Mouse (Mus musculus): Measurements from ENCODE around the gene Wdr95. TPM values are rescaled to one million over a fixed set of nuclear protein-coding genes. Genes with fewer than 3 reads are reported as not detected.

The Wdr95 gene
- polyA plus RNA-seq, 1 experiment from 2014 or later, result not detected

GRCm38 (mm10) chr5:149642783-149643509, 114.5 kb downstream of the Wdr95 start:
- Histone ChIP-seq H3K36me3 (replicated peaks) (no peaks in the 10 kb centered on the region), H3K9me3 (no peaks in the 10 kb centered on the region), H3K27ac (replicated peaks) (no peak overlapping the region), H3K27me3 (replicated peaks; ENCODE audit: low read depth, poor library complexity, severe bottlenecking) (no peaks in the 10 kb centered on the region), H3K4me1 (peaks cover 7% of the 10 kb centered on the region; the same call in 1 of the 2 replicates), H3K4me3 (no peak overlapping the region)
- DNase-seq (ENCODE audit: low spot score), result no peak
- WGBS, result 85% methylated on average over 11 of the region's 11 CpGs

- Histone ChIP-seq H3K27ac (replicated peaks) (no peak overlapping the region; the same call in 1 of the 2 replicates), H3K4me1 (peaks cover 7% of the 10 kb centered on the region), H3K27me3 (replicated peaks; ENCODE audit: low read depth, poor library complexity, severe bottlenecking) (no peaks in the 10 kb centered on the region), H3K36me3 (replicated peaks) (no peaks in the 10 kb centered on the region), H3K4me3 (no peak overlapping the region), H3K9me3 (no peaks in the 10 kb centered on the region)
- WGBS, result 74% methylated on average over 8 of the region's 8 CpGs
- DNase-seq (ENCODE audit: low spot score), result no peak
Observed at GRCm38 (mm10) chr5:149647367-149648115, 119.1 kb downstream of the Wdr95 start.

- Histone ChIP-seq H3K4me3 (no peak overlapping the region), H3K27me3 (replicated peaks; ENCODE audit: low read depth, poor library complexity, severe bottlenecking) (no peaks in the 10 kb centered on the region), H3K36me3 (replicated peaks) (no peaks in the 10 kb centered on the region), H3K27ac (replicated peaks) (no peak overlapping the region; the same call in 1 of the 2 replicates), H3K4me1 (peaks cover 6% of the 10 kb centered on the region), H3K9me3 (no peaks in the 10 kb centered on the region)
- WGBS, result 72% methylated on average over 4 of the region's 4 CpGs
- DNase-seq (ENCODE audit: low spot score), result no peak
Observed at GRCm38 (mm10) chr5:149648196-149648595, 119.7 kb downstream of the Wdr95 start.

GRCm38 (mm10) chr5:149648895-149649406, 120.5 kb downstream of the Wdr95 start:
- H3K4me1 ChIP-seq, result peaks cover 6% of the 10 kb centered on the region
- WGBS, result 74% methylated on average over 6 of the region's 6 CpGs
- H3K27ac ChIP-seq (replicated peaks), result no peak overlapping the region
- H3K36me3 ChIP-seq (replicated peaks), result no peaks in the 10 kb centered on the region
- no peaks in the 10 kb centered on the region for H3K9me3 ChIP-seq
- no peak overlapping the region for H3K4me3 ChIP-seq
- no peaks in the 10 kb centered on the region for H3K27me3 ChIP-seq (replicated peaks; ENCODE audit: low read depth, poor library complexity, severe bottlenecking)
- no peak for DNase-seq (ENCODE audit: low spot score)

- WGBS, result 88% methylated on average over 14 of the region's 14 CpGs
Observed at GRCm38 (mm10) chr5:149649499-149650178, 121.2 kb downstream of the Wdr95 start.

GRCm38 (mm10) chr5:149650179-149650553, 121.7 kb downstream of the Wdr95 start:
- H3K4me3 ChIP-seq, result no peak overlapping the region
- no peak for DNase-seq (ENCODE audit: low spot score)
- peaks cover 6% of the 10 kb centered on the region for H3K4me1 ChIP-seq
- H3K36me3 ChIP-seq (replicated peaks), result no peaks in the 10 kb centered on the region
- H3K27ac ChIP-seq (replicated peaks), result peak overlapping the region; percentile 40
- 69% methylated on average over 4 of the region's 4 CpGs for WGBS
- H3K27me3 ChIP-seq (replicated peaks; ENCODE audit: low read depth, poor library complexity, severe bottlenecking), result no peaks in the 10 kb centered on the region
- H3K9me3 ChIP-seq, result no peaks in the 10 kb centered on the region

More at GRCm38 (mm10) chr5:149649499-149650178, 121.2 kb downstream of the Wdr95 start:
- Histone ChIP-seq H3K27me3 (replicated peaks; ENCODE audit: low read depth, poor library complexity, severe bottlenecking) (no peaks in the 10 kb centered on the region), H3K36me3 (replicated peaks) (no peaks in the 10 kb centered on the region), H3K4me3 (no peak overlapping the region), H3K27ac (replicated peaks) (peak overlapping the region; percentile 40), H3K4me1 (peaks cover 6% of the 10 kb centered on the region), H3K9me3 (no peaks in the 10 kb centered on the region)
- DNase-seq (ENCODE audit: low spot score), result no peak

- Histone ChIP-seq H3K4me1 (0 out of 2 replicates have a peak, but pooled peaks cover 2% of the 10 kb centered on the region), H3K9me3 (no peaks in the 10 kb centered on the region), H3K27me3 (replicated peaks; ENCODE audit: low read depth, poor library complexity, severe bottlenecking) (no peaks in the 10 kb centered on the region), H3K36me3 (replicated peaks) (no peaks in the 10 kb centered on the region), H3K27ac (replicated peaks) (no peak overlapping the region), H3K4me3 (no peak overlapping the region)
- no peak for DNase-seq (ENCODE audit: low spot score)
- WGBS, result 94% methylated on average over 9 of the region's 9 CpGs
Observed at GRCm38 (mm10) chr5:149655636-149656035, 127.2 kb downstream of the Wdr95 start.

GRCm38 (mm10) chr5:149658022-149658421, 129.5 kb downstream of the Wdr95 start:
- Histone ChIP-seq H3K9me3 (peaks cover 5% of the 10 kb centered on the region), H3K36me3 (replicated peaks) (no peaks in the 10 kb centered on the region), H3K4me3 (no peak overlapping the region), H3K27me3 (replicated peaks; ENCODE audit: low read depth, poor library complexity, severe bottlenecking) (no peaks in the 10 kb centered on the region), H3K4me1 (0 out of 2 replicates have a peak, but pooled peaks cover 2% of the 10 kb centered on the region), H3K27ac (replicated peaks) (no peak overlapping the region)
- WGBS, result 58% methylated on average over 3 of the region's 3 CpGs
- DNase-seq (ENCODE audit: low spot score), result no peak

- Histone ChIP-seq H3K27me3 (replicated peaks; ENCODE audit: low read depth, poor library complexity, severe bottlenecking) (no peaks in the 10 kb centered on the region), H3K9me3 (peaks cover 5% of the 10 kb centered on the region), H3K27ac (replicated peaks) (no peak overlapping the region), H3K4me3 (no peak overlapping the region), H3K4me1 (0 out of 2 replicates have a peak, but pooled peaks cover 2% of the 10 kb centered on the region), H3K36me3 (replicated peaks) (no peaks in the 10 kb centered on the region)
- DNase-seq (ENCODE audit: low spot score), result no peak
- WGBS, result 78% methylated on average over 9 of the region's 9 CpGs
Observed at GRCm38 (mm10) chr5:149658741-149659413, 130.4 kb downstream of the Wdr95 start.

GRCm38 (mm10) chr5:149659414-149659780, 130.9 kb downstream of the Wdr95 start:
- 69% methylated on average over 9 of the region's 9 CpGs for WGBS
- Histone ChIP-seq H3K9me3 (peaks cover 5% of the 10 kb centered on the region), H3K27ac (replicated peaks) (no peak overlapping the region), H3K4me3 (no peak overlapping the region), H3K4me1 (0 out of 2 replicates have a peak, but pooled peaks cover 2% of the 10 kb centered on the region), H3K27me3 (replicated peaks; ENCODE audit: low read depth, poor library complexity, severe bottlenecking) (no peaks in the 10 kb centered on the region), H3K36me3 (replicated peaks) (no peaks in the 10 kb centered on the region)
- DNase-seq (ENCODE audit: low spot score), result no peak

GRCm38 (mm10) chr5:149661428-149661827, 132.9 kb downstream of the Wdr95 start:
- Histone ChIP-seq H3K27ac (replicated peaks) (no peak overlapping the region), H3K36me3 (replicated peaks) (no peaks in the 10 kb centered on the region), H3K27me3 (replicated peaks; ENCODE audit: low read depth, poor library complexity, severe bottlenecking) (no peaks in the 10 kb centered on the region), H3K9me3 (peaks cover 5% of the 10 kb centered on the region), H3K4me3 (no peak overlapping the region), H3K4me1 (0 out of 2 replicates have a peak, but pooled peaks cover 2% of the 10 kb centered on the region)
- 85% methylated on average over 6 of the region's 6 CpGs for WGBS
- no peak for DNase-seq (ENCODE audit: low spot score)
